Mouse (Mus musculus) erythroblast, embryonic 14.5 days (primary cell): ENCODE measurements around the gene Gm3015. TPM values are rescaled to one million over a fixed set of nuclear protein-coding genes. Genes with fewer than 3 reads are reported as not detected.
"Not testable (repeated sequence)": the region's sequence is repeated elsewhere in the genome, so short reads cannot be mapped to it uniquely, and the experiment has no call there.

ENCODE experiments used
- H3K27me3 ChIP-seq: 2 replicates; pipeline ENCODE4 v1.6.1; 2012; ENCODE audit warnings: inconsistent platforms; ENCODE audit not compliant: control insufficient read depth
- H3K36me3 ChIP-seq: 2 replicates; pipeline ENCODE4 v1.6.1; 2012; ENCODE audit warnings: mild to moderate bottlenecking, inconsistent platforms; ENCODE audit not compliant: control insufficient read depth
- H3K4me1 ChIP-seq: 2 replicates; pipeline ENCODE4 v1.6.1; 2012; ENCODE audit warnings: inconsistent platforms; ENCODE audit not compliant: control insufficient read depth
- H3K4me3 ChIP-seq: replicated peaks from 2 replicates; pipeline ENCODE3; 2012; ENCODE audit warnings: moderate library complexity, mild to moderate bottlenecking, inconsistent platforms
- H3K9me3 ChIP-seq: 2 replicates; pipeline ENCODE4 v1.6.1; 2012; ENCODE audit warnings: low read length, inconsistent platforms, mixed read lengths; ENCODE audit not compliant: control insufficient read depth
- polyA plus RNA-seq: library from polyadenylated mRNA; stranded (reverse); fragments of >175 nt; gene quantifications from 2 replicates; pipeline ENCODE4 v1.2.3, GENCODE M21; 2012

Gm3015 gene
- not detected in 2 replicates for polyA plus RNA-seq

DNA sequence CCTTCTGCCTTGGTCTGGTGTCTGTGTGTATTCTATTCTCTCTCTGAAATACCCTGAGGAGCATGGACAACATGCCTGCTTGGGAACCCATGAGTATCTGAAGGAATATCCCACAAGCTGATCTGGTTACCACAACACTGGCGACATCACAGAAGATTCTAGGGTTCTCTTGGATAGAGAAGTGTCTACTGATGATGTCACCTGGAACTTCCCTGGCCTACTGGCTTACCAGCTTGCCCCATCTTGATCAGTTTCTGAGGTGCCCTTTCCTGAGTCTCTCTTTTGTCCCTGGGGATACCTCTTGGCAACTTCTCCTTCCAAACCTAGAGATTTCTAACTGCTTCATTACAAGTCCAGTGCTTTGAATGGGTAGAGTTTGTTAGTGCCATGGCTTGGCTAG is at the start of gene Gm3015:
Gene Gm3015, minus strand, starts transcription at position 101 of the 400 bp plus-strand sequence.
- H3K4me3 ChIP-seq, H3K4me1 ChIP-seq, H3K27me3 ChIP-seq, H3K9me3 ChIP-seq, H3K36me3 ChIP-seq: not testable (repeated sequence)

DNA sequence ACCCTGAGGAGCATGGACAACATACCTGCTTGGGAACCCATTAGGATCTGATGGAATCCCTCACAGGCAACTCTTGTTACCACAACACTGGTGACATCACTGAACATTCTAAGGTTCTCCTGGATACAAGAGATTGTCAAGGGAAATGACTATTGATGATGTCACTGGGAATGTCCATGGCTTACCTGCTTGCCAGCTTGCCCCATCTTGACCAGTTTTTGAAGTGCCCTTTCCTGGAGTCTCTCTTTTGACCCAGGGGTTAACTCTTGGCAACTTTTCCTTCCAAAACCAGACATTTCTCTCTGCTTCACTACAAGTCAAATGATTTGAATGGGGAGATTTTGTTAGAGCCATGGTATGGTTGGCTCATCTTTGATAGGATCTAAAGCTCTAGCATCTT is 29.3 kb upstream of the Gm3015 start, which contains the start of gene Gm10377:
Gene Gm10377, minus strand, starts transcription at position 101 of the 400 bp plus-strand sequence.
- H3K4me1 ChIP-seq, H3K9me3 ChIP-seq, H3K27me3 ChIP-seq, H3K36me3 ChIP-seq, H3K4me3 ChIP-seq: not testable (repeated sequence)

Other genes with a start within 250 kb of the Gm3015 start
- gene Gm8024, start 244.5 kb downstream of the Gm3015 start, polyA plus RNA-seq = not detected in 2 replicates
- gene Gm17124, start 168.9 kb downstream of the Gm3015 start, polyA plus RNA-seq = not detected in 2 replicates
- gene Gm3633, start 126.9 kb downstream of the Gm3015 start, polyA plus RNA-seq = not detected in 2 replicates
- not detected in 2 replicates for gene Gm10378, start 112.9 kb downstream of the Gm3015 start, polyA plus RNA-seq
- gene Gm10377, start 29.2 kb upstream of the Gm3015 start, polyA plus RNA-seq = not detected in 2 replicates
- gene Gm21977, start 84.7 kb upstream of the Gm3015 start, polyA plus RNA-seq = not detected in 2 replicates
- gene Gm8082, start 224.8 kb upstream of the Gm3015 start, polyA plus RNA-seq = not detected in 2 replicates
- not detected in 2 replicates for gene Gm10376, start 246.8 kb upstream of the Gm3015 start, polyA plus RNA-seq